Mouse (Mus musculus) kidney, embryonic 16.5 days (tissue): ENCODE measurements around the gene Tbck. TPM values are rescaled to one million over a fixed set of nuclear protein-coding genes. Genes with fewer than 3 reads are reported as not detected.
A peak's percentile ranks its signal among the peaks of the same experiment; 100 is the strongest.

Experiments used
- ATAC-seq: fragments of 200-750 bp; cut with Nextera tagmentation; 2 replicates; pipeline ENCODE4 v1.8.0; 2017; ENCODE audit warnings: moderate TSS enrichment; ENCODE audit not compliant: low FRiP score, low TSS enrichment
- H3K27ac ChIP-seq: fragments of 300-500 bp; sonication (generic); 2 replicates; pipeline ENCODE4 v1.5.1; 2014; ENCODE audit warnings: low read length
- H3K27me3 ChIP-seq: fragments of 300-500 bp; sonication (generic); 2 replicates; pipeline ENCODE4 v1.6.1; 2014; ENCODE audit warnings: low read length, control low read depth, mixed read lengths; ENCODE audit not compliant: insufficient read depth
- H3K36me3 ChIP-seq: fragments of 300-500 bp; sonication (generic); 2 replicates; pipeline ENCODE4 v1.6.1; 2014; ENCODE audit warnings: low read length, control low read depth, mixed read lengths; ENCODE audit not compliant: insufficient read depth
- H3K4me1 ChIP-seq: fragments of 300-500 bp; sonication (generic); 2 replicates; pipeline ENCODE4 v1.6.1; 2014; ENCODE audit warnings: low read length, control low read depth, mixed read lengths; ENCODE audit not compliant: insufficient read depth
- H3K4me2 ChIP-seq: fragments of 300-500 bp; sonication (generic); replicated peaks from 2 replicates; pipeline ENCODE4 v1.6.1; 2014; ENCODE audit warnings: low read depth, low read length
- H3K4me3 ChIP-seq: fragments of 300-500 bp; sonication (generic); 2 replicates; pipeline ENCODE4 v1.5.1; 2014; ENCODE audit warnings: mild to moderate bottlenecking, low read length
- H3K9ac ChIP-seq: fragments of 300-500 bp; sonication (generic); replicated peaks from 2 replicates; pipeline ENCODE4 v1.6.1; 2014; ENCODE audit warnings: low read length
- H3K9me3 ChIP-seq: fragments of 300-500 bp; sonication (generic); 2 replicates; pipeline ENCODE4 v1.6.1; 2016; ENCODE audit warnings: low read length, control low read depth
- WGBS: fragments of 180-500 bp; shearing (Covaris S2); extraction: QIAGEN DNeasy Blood & Tissue Kit; methylation state at CpG from one replicate; pipeline ENCODE4 v1.1.7; 2014; 5-methylcytosine and 5-hydroxymethylcytosine counted together
- polyA plus RNA-seq: library from polyadenylated mRNA; unstranded; fragments of >200 nt; fragmentation: Nextera tagmentation; extraction: Ambion mirVana; gene quantifications from 2 replicates; pipeline ENCODE4 v1.2.1, GENCODE M21; 2015

Tbck gene
- 19.1 and 24.1 TPM in 2 replicates for polyA plus RNA-seq

GRCm38 (mm10) chr3:132683447-132684230 lies at the start of gene Tbck:
Gene Tbck (plus strand): TSS chr3:132684144.
- peak within 1 kb of the TSS; percentile 64 for H3K4me3 ChIP-seq
- under 1% methylated on average over 42 of the region's 42 CpGs for WGBS
- peak; percentile 97 for ATAC-seq
- H3K36me3 ChIP-seq: 0 out of 2 replicates have a peak, but pooled peaks cover 3% of the 10 kb centered on the region
- H3K27ac ChIP-seq: peak within 1 kb of the TSS; percentile 93
- H3K9ac ChIP-seq: peak within 1 kb of the TSS; percentile 91
- no peaks in the 10 kb centered on the region for H3K9me3 ChIP-seq
- peaks cover 12% of the 10 kb centered on the region for H3K4me1 ChIP-seq
- peak within 1 kb of the TSS; percentile 70 for H3K4me2 ChIP-seq
- H3K27me3 ChIP-seq: no peaks in the 10 kb centered on the region

DNA sequence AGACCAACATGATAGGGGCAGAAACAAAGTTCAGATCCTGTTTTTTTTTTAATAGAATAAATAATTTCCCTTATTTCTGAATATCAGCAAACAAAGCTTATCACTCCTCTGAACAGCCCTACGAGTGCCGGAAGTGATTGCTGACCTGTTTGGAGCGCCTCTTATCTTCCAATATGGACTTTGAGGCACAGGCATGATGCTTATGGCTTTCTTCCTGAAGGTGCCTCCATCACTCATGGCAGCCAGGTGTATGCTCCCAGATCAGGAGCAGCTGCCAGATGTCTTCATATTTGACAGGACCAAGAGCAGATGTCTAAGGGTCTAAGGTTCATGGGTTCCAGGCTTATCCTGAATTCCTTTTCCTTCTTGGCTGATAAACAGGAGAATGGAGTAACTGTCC lies 46.9 kb upstream of the Tbck start:
- no peak overlapping the region for H3K4me3 ChIP-seq
- H3K4me2 ChIP-seq: no peak overlapping the region
- H3K9ac ChIP-seq: no peak overlapping the region
- 97% methylated on average over 3 of the region's 3 CpGs for WGBS
- no peaks in the 10 kb centered on the region for H3K36me3 ChIP-seq
- H3K27ac ChIP-seq: no peak overlapping the region
- ATAC-seq: no peak
- H3K9me3 ChIP-seq: no peaks in the 10 kb centered on the region
- no peaks in the 10 kb centered on the region for H3K4me1 ChIP-seq
- no peaks in the 10 kb centered on the region for H3K27me3 ChIP-seq

DNA sequence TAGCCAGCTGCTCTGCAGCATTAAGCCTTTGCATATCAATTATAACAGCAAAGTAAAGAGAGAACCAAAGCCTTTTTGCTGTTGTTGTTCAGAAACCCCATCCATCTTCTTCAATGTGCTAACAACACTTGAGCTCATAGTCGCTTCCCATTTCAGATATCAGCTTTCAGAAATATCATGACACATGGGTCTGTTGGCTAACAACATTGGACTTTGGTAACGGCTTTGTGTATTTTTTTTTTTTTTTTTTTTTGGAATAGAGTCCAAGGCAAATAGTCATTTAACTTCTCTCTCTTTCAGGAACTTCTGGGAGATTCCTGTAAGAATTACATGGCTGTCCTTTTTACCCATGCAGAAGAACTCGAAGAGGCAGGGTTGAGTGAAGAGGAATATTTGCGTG lies 39.9 kb upstream of the Tbck start:
- Histone ChIP-seq H3K27me3 (no peaks in the 10 kb centered on the region), H3K9ac (no peak overlapping the region), H3K4me2 (no peak overlapping the region), H3K9me3 (no peaks in the 10 kb centered on the region), H3K4me3 (no peak overlapping the region), H3K36me3 (no peaks in the 10 kb centered on the region), H3K27ac (no peak overlapping the region), H3K4me1 (no peaks in the 10 kb centered on the region)
- 75% methylated on average over 4 of the region's 4 CpGs for WGBS
- no peak for ATAC-seq

DNA sequence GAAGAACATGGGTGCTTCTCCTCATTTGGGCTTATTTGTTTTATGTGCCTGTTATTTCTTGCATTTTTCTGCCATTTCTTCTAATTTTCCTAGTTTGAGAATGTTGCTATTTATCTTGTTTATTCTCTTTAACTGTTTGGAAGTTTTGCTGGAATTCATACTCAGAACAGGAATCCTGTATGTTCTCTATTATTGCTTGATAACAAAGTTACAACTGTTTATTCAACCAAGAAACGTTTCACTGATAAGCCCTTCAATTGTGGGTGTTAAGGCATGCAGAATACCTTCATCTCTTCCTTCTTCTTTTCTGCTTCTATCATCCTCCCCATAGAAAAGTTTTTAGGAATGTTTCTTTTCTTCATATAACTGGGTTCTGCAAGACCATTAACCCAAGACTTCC lies 37.1 kb upstream of the Tbck start:
- Histone ChIP-seq H3K4me3 (no peak overlapping the region), H3K9ac (no peak overlapping the region), H3K4me1 (no peaks in the 10 kb centered on the region), H3K9me3 (no peaks in the 10 kb centered on the region), H3K27ac (no peak overlapping the region), H3K4me2 (no peak overlapping the region), H3K27me3 (no peaks in the 10 kb centered on the region), H3K36me3 (no peaks in the 10 kb centered on the region)
- ATAC-seq: no peak
- WGBS: 48% methylated on average over 1 of the region's 1 CpGs

DNA sequence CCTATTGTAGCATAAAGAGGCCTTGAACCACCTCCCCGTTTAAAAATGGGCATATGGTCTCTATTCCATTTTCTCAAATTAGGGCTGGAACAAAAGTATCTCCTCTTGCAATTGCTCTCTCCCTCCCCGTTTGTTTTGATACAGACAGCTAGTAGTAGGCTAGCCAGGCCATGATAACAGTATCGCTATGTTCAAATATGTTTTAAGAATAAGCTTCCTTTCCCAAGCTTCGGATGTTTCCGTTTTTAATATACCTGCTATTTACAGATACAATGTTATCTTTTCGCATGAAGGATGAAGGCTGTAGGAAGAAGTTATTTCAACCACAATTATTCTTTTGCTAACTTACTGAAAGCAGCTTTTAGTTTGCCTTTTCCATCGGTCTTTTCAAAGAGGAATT lies 34.6 kb upstream of the Tbck start:
- Histone ChIP-seq H3K9ac (no peak overlapping the region), H3K27ac (no peak overlapping the region), H3K4me1 (no peaks in the 10 kb centered on the region), H3K9me3 (0 out of 2 replicates have a peak, but pooled peaks cover 3% of the 10 kb centered on the region), H3K36me3 (no peaks in the 10 kb centered on the region), H3K27me3 (no peaks in the 10 kb centered on the region), H3K4me3 (no peak overlapping the region), H3K4me2 (no peak overlapping the region)
- WGBS: 87% methylated on average over 7 of the region's 7 CpGs
- no peak for ATAC-seq

DNA sequence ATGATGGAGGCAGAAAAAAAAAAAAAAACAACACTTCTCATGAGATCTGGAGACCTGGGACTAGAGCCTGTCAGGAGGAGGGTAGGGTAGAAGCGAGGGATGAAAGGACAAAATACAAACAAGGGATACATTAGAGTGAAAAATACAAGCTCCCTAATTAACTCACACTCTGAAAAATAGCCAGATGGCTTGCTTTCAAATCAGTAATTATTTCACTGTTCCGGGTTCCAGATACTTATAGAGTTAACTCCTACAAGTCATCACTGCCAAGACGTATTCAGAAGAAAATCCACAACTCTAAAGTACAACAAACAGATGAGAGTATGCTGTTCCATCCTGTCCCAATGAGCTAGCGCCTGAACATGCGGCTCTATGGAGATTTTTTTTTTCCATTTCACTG lies 33.8 kb upstream of the Tbck start:
- H3K4me3 ChIP-seq: no peak overlapping the region
- ATAC-seq: no peak
- no peaks in the 10 kb centered on the region for H3K36me3 ChIP-seq
- H3K9me3 ChIP-seq: 0 out of 2 replicates have a peak, but pooled peaks cover 3% of the 10 kb centered on the region
- H3K4me2 ChIP-seq: no peak overlapping the region
- no peaks in the 10 kb centered on the region for H3K4me1 ChIP-seq
- H3K9ac ChIP-seq: no peak overlapping the region
- no peak overlapping the region for H3K27ac ChIP-seq
- 75% methylated on average over 5 of the region's 5 CpGs for WGBS
- H3K27me3 ChIP-seq: no peaks in the 10 kb centered on the region

DNA sequence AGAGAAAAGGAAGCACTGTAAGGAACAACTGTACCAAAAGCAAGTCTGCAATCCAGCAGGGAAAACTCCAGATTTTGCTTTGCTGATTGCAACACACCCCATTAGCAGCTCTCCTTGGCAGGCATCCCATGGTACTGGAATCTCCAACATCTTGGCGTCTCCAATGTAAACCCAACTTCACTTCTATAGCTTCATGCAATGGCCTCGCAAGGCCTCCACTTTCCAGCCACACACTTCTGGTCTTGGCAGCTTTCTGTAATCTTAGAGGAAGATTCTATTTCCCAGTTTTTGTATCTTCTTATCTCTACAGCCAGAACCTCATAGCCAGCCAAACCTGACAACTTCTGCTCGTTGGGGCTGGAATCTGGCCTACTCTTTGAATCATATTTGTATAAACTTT lies 32.2 kb upstream of the Tbck start:
- 79% methylated on average over 3 of the region's 3 CpGs for WGBS
- Histone ChIP-seq H3K4me1 (no peaks in the 10 kb centered on the region), H3K36me3 (no peaks in the 10 kb centered on the region), H3K4me2 (no peak overlapping the region), H3K4me3 (no peak overlapping the region), H3K9me3 (0 out of 2 replicates have a peak, but pooled peaks cover 3% of the 10 kb centered on the region), H3K9ac (no peak overlapping the region), H3K27me3 (no peaks in the 10 kb centered on the region), H3K27ac (no peak overlapping the region)
- ATAC-seq: no peak

DNA sequence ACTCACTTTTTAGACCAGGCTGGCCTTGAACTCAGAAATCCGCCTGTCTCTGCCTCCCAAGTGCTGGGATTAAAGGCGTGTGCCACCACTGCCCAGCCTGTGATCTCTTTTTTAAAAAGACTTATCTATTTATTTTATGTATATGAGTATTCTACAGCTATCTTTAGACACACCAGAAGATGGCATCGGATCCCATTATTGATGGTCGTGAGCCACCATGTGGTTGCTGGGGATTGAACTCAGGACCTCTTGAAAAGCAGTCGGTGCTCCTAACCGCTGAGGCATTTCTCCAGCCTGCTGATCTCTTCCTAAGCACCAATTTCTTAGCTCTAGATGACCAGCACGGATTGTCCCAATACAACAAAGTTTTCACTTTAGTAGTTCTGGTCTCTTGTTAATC lies 30.0 kb upstream of the Tbck start:
- Histone ChIP-seq H3K4me1 (no peaks in the 10 kb centered on the region), H3K27ac (no peak overlapping the region), H3K9ac (no peak overlapping the region), H3K27me3 (no peaks in the 10 kb centered on the region), H3K36me3 (peaks cover 5% of the 10 kb centered on the region), H3K9me3 (0 out of 2 replicates have a peak, but pooled peaks cover 3% of the 10 kb centered on the region), H3K4me2 (no peak overlapping the region), H3K4me3 (no peak overlapping the region)
- no peak for ATAC-seq
- WGBS: 90% methylated on average over 7 of the region's 7 CpGs

DNA sequence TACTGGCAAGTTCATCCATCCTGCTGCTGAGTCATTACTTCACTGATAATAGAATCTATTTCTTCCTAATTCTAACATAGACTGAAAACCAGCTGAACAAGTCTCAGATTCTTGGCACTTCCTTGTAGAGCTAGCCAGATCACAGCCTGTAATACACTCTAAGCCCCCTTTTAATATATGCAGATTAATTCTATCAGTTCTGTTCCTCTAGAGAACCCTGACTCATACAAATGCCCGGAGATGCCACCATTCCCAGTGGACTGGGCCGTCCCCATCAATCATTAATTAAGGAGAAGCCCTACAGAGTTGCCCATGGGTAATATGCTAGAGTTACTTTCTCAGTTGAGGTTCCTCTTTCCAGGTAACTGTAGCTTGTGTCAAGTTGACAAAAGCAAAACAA lies 28.0 kb upstream of the Tbck start:
- peaks cover 21% of the 10 kb centered on the region for H3K36me3 ChIP-seq
- H3K27me3 ChIP-seq: no peaks in the 10 kb centered on the region
- H3K4me2 ChIP-seq: no peak overlapping the region
- WGBS: 69% methylated on average over 2 of the region's 2 CpGs
- ATAC-seq: peak; percentile 90
- no peaks in the 10 kb centered on the region for H3K4me1 ChIP-seq
- no peak overlapping the region for H3K27ac ChIP-seq
- 0 out of 2 replicates have a peak, but pooled peaks cover 3% of the 10 kb centered on the region for H3K9me3 ChIP-seq
- H3K9ac ChIP-seq: no peak overlapping the region
- H3K4me3 ChIP-seq: no peak overlapping the region

DNA sequence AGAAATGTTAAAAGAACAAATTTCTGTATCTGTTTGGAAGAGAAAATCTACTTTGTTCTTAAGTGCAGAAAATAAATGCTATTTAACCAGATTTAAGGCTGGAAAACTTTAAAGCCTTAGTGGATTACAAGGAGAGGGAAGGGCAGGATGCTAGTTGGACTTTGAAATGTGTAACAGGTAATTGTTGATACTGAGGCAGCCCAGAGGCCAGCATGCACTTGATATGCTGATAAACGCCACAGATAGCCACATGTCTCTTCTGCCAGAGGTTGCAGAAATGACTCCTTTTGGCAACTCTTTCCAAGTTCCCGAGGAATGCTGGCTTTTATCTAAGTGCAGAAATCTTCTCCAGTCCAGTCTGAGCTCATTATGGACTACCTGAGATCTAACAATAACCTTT lies 6.5 kb upstream of the Tbck start:
- Histone ChIP-seq H3K9me3 (no peaks in the 10 kb centered on the region), H3K36me3 (peaks cover 17% of the 10 kb centered on the region), H3K27ac (no peak overlapping the region), H3K27me3 (no peaks in the 10 kb centered on the region), H3K4me1 (peaks cover 2% of the 10 kb centered on the region), H3K4me2 (no peak overlapping the region), H3K9ac (no peak overlapping the region), H3K4me3 (no peak overlapping the region)
- no peak for ATAC-seq
- WGBS: 80% methylated on average over 2 of the region's 2 CpGs
